Mouse (Mus musculus) midbrain, embryonic 13.5 days (tissue): ENCODE data around the gene Rpl22. TPM values are rescaled to one million over a fixed set of nuclear protein-coding genes. Genes with fewer than 3 reads are reported as not detected.

Experiments
- ATAC-seq: fragments of 200-750 bp; cut with Nextera tagmentation; 2 replicates; pipeline ENCODE4 v1.8.0; 2017; ENCODE audit warnings: mild to moderate bottlenecking, moderate TSS enrichment, moderate library complexity
- H3K27ac ChIP-seq: fragments of 300-500 bp; sonication (generic); 2 replicates; pipeline ENCODE4 v1.5.1; 2015; ENCODE audit warnings: inconsistent platforms, mild to moderate bottlenecking, moderate library complexity
- H3K27me3 ChIP-seq: fragments of 300-500 bp; sonication (generic); 2 replicates; pipeline ENCODE4 v1.6.1; 2015; ENCODE audit warnings: mild to moderate bottlenecking, inconsistent platforms
- H3K36me3 ChIP-seq: fragments of 300-500 bp; sonication (generic); 2 replicates; pipeline ENCODE4 v1.6.1; 2015; ENCODE audit warnings: mild to moderate bottlenecking, inconsistent platforms
- H3K4me1 ChIP-seq: fragments of 300-500 bp; sonication (generic); replicated peaks from 2 replicates; pipeline ENCODE4 v1.6.1; 2015; ENCODE audit warnings: inconsistent platforms
- H3K4me2 ChIP-seq: fragments of 300-500 bp; sonication (generic); replicated peaks from 2 replicates; pipeline ENCODE4 v1.6.1; 2015; ENCODE audit warnings: moderate library complexity, mild to moderate bottlenecking, inconsistent platforms
- H3K4me3 ChIP-seq: fragments of 300-500 bp; sonication (generic); replicated peaks from 2 replicates; pipeline ENCODE4 v1.5.1; 2015; ENCODE audit warnings: mild to moderate bottlenecking, inconsistent platforms
- H3K9ac ChIP-seq: fragments of 300-500 bp; sonication (generic); replicated peaks from 2 replicates; pipeline ENCODE4 v1.6.1; 2015; ENCODE audit warnings: mild to moderate bottlenecking, inconsistent platforms
- H3K9me3 ChIP-seq: fragments of 300-500 bp; sonication (generic); 2 replicates; pipeline ENCODE4 v1.6.1; 2016; ENCODE audit warnings: mild to moderate bottlenecking, inconsistent platforms
- WGBS: fragments of 180-500 bp; shearing (Covaris S2); methylation state at CpG from one replicate; pipeline ENCODE4 v1.1.7; 2015; 5-methylcytosine and 5-hydroxymethylcytosine counted together
- polyA plus RNA-seq: library from polyadenylated mRNA; unstranded; fragments of >200 nt; fragmentation: Nextera tagmentation; extraction: Ambion mirVana; gene quantifications from 2 replicates; pipeline ENCODE4 v1.2.1, GENCODE M21; 2015

Gene Rpl22
- 213 and 217 TPM in 2 replicates for polyA plus RNA-seq

- Histone ChIP-seq H3K4me2 (peak within 1 kb of the TSS; percentile 68), H3K9me3 (no peaks in the 10 kb centered on the region), H3K27me3 (no peaks in the 10 kb centered on the region), H3K36me3 (peaks cover 26% of the 10 kb centered on the region), H3K27ac (peak within 1 kb of the TSS; percentile 66), H3K4me1 (peaks cover 30% of the 10 kb centered on the region), H3K4me3 (peak within 1 kb of the TSS; percentile 86), H3K9ac (peak within 1 kb of the TSS; percentile 92)
- under 1% methylated on average over 69 of the region's 70 CpGs for WGBS
- peak; percentile 97 for ATAC-seq
These were observed at the start of gene Rpl22 for GRCm38 (mm10) chr4:152325574-152326411. Rpl22 (plus strand) TSS chr4:152325742.

GRCm38 (mm10) chr4:152276389-152277347 lies 48.9 kb upstream of the Rpl22 start:
- no peaks in the 10 kb centered on the region for H3K36me3 ChIP-seq
- H3K27ac ChIP-seq, result no peak overlapping the region
- H3K4me2 ChIP-seq, result no peak overlapping the region
- 55% methylated on average over 10 of the region's 10 CpGs for WGBS
- peaks cover 92% of the 10 kb centered on the region for H3K27me3 ChIP-seq
- H3K9me3 ChIP-seq, result no peaks in the 10 kb centered on the region
- no peak for ATAC-seq
- no peak overlapping the region for H3K9ac ChIP-seq
- H3K4me1 ChIP-seq, result peaks cover 21% of the 10 kb centered on the region
- no peak overlapping the region for H3K4me3 ChIP-seq

- no peak overlapping the region for H3K9ac ChIP-seq
- no peak overlapping the region for H3K4me3 ChIP-seq
- WGBS, result 78% methylated on average over 2 of the region's 2 CpGs
- H3K4me2 ChIP-seq, result no peak overlapping the region
- no peak for ATAC-seq
- H3K9me3 ChIP-seq, result no peaks in the 10 kb centered on the region
- peaks cover 92% of the 10 kb centered on the region for H3K27me3 ChIP-seq
- H3K36me3 ChIP-seq, result no peaks in the 10 kb centered on the region
- no peak overlapping the region for H3K27ac ChIP-seq
- peaks cover 24% of the 10 kb centered on the region for H3K4me1 ChIP-seq
These were observed 47.6 kb upstream of the Rpl22 start for GRCm38 (mm10) chr4:152277916-152278315.

- Histone ChIP-seq H3K4me2 (no peak overlapping the region), H3K4me1 (peaks cover 24% of the 10 kb centered on the region), H3K9me3 (no peaks in the 10 kb centered on the region), H3K27ac (no peak overlapping the region), H3K4me3 (no peak overlapping the region), H3K36me3 (no peaks in the 10 kb centered on the region), H3K9ac (no peak overlapping the region), H3K27me3 (peaks cover 95% of the 10 kb centered on the region)
- ATAC-seq, result no peak
- 93% methylated on average over 23 of the region's 23 CpGs for WGBS
These were observed 46.6 kb upstream of the Rpl22 start for GRCm38 (mm10) chr4:152278986-152279385.

DNA sequence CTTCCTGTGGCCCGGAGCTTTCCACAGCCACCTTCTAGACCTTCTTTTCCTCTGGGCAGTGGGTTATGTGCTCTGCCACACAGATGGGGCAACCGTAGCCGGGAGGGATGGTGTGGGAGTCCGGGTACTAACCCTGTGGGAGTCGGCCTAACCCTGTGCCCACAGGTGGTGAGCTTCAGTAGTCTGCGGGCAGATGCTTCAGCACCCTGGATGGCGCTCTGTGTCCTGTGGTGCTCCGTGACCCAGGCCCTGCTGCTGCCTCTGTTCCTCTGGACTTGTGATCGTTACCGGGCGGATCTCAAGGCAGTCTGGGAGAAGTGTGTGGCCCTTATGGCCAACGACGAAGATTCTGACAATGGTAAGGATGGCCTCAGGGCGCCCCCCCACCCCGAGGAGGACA lies 43.9 kb upstream of the Rpl22 start:
- Histone ChIP-seq H3K4me2 (no peak overlapping the region), H3K36me3 (no peaks in the 10 kb centered on the region), H3K27me3 (peaks cover 96% of the 10 kb centered on the region), H3K9me3 (no peaks in the 10 kb centered on the region), H3K4me1 (peaks cover 21% of the 10 kb centered on the region), H3K9ac (no peak overlapping the region), H3K27ac (no peak overlapping the region), H3K4me3 (no peak overlapping the region)
- no peak for ATAC-seq
- WGBS, result 61% methylated on average over 15 of the region's 15 CpGs

- peaks cover 97% of the 10 kb centered on the region for H3K27me3 ChIP-seq
- no peaks in the 10 kb centered on the region for H3K36me3 ChIP-seq
- no peak overlapping the region for H3K27ac ChIP-seq
- peak; percentile 9; the same call in 1 of the 2 replicates for ATAC-seq
- no peaks in the 10 kb centered on the region for H3K9me3 ChIP-seq
- peak overlapping the region; percentile 56 for H3K4me2 ChIP-seq
- H3K4me1 ChIP-seq, result peaks cover 32% of the 10 kb centered on the region
- WGBS, result 19% methylated on average over 34 of the region's 34 CpGs
- H3K9ac ChIP-seq, result peak overlapping the region; percentile 53
- H3K4me3 ChIP-seq, result peak overlapping the region; percentile 36
These were observed 42.8 kb upstream of the Rpl22 start for GRCm38 (mm10) chr4:152282721-152283120.

DNA sequence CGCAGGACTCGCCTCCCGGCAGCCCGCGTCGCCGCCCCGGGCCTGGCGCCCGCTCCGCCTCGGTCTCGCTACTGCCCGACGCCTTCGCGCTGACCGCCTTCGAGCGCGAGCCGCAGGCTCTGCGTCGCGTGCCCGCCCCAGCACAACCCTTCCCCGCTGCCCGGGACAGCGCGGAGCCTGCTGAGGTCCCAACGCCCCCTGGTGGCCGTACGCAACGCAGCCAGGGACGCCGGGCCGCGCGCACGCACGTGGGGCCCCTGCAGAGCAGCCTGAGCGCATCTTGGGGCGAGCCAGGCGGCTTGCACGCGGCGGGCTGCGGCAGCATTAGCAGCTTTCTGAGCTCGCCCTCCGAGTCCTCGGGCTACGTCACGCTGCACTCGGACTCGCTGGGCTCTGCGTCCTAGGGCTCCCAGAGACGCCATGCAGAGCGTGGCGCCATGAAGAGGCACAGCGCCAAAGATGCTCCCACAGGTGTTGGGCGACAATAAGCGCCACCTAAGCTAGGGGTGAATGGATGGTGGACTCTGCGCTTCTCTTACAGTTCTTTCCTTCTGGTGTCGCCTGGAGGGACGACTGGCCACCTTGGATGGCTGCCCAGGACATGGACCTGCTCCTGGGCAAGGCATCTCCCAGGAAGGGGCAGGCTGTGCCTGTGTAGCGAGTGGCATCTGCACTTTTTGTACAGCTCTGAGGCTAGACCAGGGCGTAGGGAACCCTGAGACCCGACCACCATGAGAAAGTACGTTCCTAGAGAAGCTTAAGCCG lies 42.2 kb upstream of the Rpl22 start:
- peaks cover 100% of the 10 kb centered on the region for H3K27me3 ChIP-seq
- WGBS, result 4% methylated on average over 67 of the region's 70 CpGs
- no peaks in the 10 kb centered on the region for H3K9me3 ChIP-seq
- peak overlapping the region; percentile 36 for H3K4me3 ChIP-seq
- peak; percentile 81 for ATAC-seq
- peak overlapping the region; percentile 53 for H3K9ac ChIP-seq
- H3K4me2 ChIP-seq, result peak overlapping the region; percentile 56
- no peaks in the 10 kb centered on the region for H3K36me3 ChIP-seq
- H3K4me1 ChIP-seq, result peaks cover 38% of the 10 kb centered on the region
- H3K27ac ChIP-seq, result no peak overlapping the region

DNA sequence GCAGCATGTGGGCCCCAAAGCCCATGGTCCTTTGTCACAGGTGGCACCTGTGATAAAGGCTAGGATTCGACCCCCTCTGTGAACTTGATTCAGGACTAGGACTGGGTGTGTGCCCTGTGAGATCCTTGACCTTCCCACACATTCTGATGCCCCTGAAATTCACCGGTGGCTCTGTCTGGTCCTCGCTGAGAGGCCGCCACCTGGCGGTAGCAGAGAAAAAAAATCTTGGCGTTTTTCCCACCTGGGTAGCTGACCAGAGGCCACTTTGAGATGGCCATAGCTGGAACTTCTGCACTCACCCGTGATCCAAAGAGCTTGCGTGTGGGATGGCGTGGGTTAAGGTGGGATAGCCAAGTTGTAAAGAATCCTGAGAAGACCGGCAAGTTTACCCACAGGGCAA lies 40.0 kb upstream of the Rpl22 start:
- no peak overlapping the region for H3K4me2 ChIP-seq

GRCm38 (mm10) chr4:152286183-152286582 lies 39.4 kb upstream of the Rpl22 start:
- H3K4me1 ChIP-seq, result peaks cover 58% of the 10 kb centered on the region
- WGBS, result 1% methylated on average over 31 of the region's 32 CpGs
- H3K4me3 ChIP-seq, result peak overlapping the region; percentile 34
- H3K27ac ChIP-seq, result no peak overlapping the region
- H3K9me3 ChIP-seq, result no peaks in the 10 kb centered on the region
- peak overlapping the region; percentile 57 for H3K4me2 ChIP-seq
- H3K9ac ChIP-seq, result peak overlapping the region; percentile 56
- H3K27me3 ChIP-seq, result peaks cover 97% of the 10 kb centered on the region
- no peaks in the 10 kb centered on the region for H3K36me3 ChIP-seq
- ATAC-seq, result peak; percentile 11

More for the DNA sequence above, 40.0 kb upstream of the Rpl22 start:
- WGBS, result 4% methylated on average over 10 of the region's 10 CpGs
- Histone ChIP-seq H3K9ac (no peak overlapping the region), H3K36me3 (no peaks in the 10 kb centered on the region), H3K9me3 (no peaks in the 10 kb centered on the region), H3K27me3 (peaks cover 97% of the 10 kb centered on the region), H3K27ac (no peak overlapping the region), H3K4me1 (peaks cover 51% of the 10 kb centered on the region), H3K4me3 (no peak overlapping the region)
- no peak for ATAC-seq

DNA sequence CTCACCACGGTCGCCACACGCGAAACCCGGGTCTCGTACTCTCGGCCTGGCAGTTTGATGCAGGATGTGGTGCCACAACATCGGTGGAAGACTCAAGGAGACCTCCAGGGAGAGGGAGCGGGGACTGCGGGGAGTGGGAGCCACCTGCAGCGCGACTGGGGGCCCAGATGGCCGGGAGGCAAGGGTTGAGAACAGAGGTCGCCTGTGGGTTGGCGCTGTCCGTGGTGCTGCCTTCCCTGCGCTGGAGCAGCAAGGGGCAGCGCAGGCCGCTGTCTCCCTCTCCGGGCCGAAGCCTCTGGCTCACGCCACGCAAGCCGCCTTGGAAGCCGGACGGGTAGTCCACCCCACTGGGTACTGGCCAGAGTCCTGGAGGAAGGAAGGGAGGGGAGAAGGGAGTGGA lies 38.7 kb upstream of the Rpl22 start:
- peaks cover 97% of the 10 kb centered on the region for H3K27me3 ChIP-seq
- H3K9ac ChIP-seq, result peak overlapping the region; percentile 56; the same call in 1 of the 2 replicates
- no peak overlapping the region for H3K27ac ChIP-seq
- H3K4me3 ChIP-seq, result peak overlapping the region; percentile 34; the same call in 1 of the 2 replicates
- no peak for ATAC-seq
- 3% methylated on average over 26 of the region's 26 CpGs for WGBS
- peak overlapping the region; percentile 57 for H3K4me2 ChIP-seq
- no peaks in the 10 kb centered on the region for H3K9me3 ChIP-seq
- H3K36me3 ChIP-seq, result no peaks in the 10 kb centered on the region
- peaks cover 65% of the 10 kb centered on the region for H3K4me1 ChIP-seq

- Histone ChIP-seq H3K9ac (no peak overlapping the region), H3K36me3 (no peaks in the 10 kb centered on the region), H3K4me3 (no peak overlapping the region), H3K4me2 (peak overlapping the region; percentile 57), H3K27ac (no peak overlapping the region), H3K4me1 (peaks cover 71% of the 10 kb centered on the region), H3K27me3 (peaks cover 97% of the 10 kb centered on the region), H3K9me3 (no peaks in the 10 kb centered on the region)
- WGBS, result 6% methylated on average over 19 of the region's 19 CpGs
- no peak for ATAC-seq
These were observed 38.0 kb upstream of the Rpl22 start for GRCm38 (mm10) chr4:152287317-152288120.
